Comparison of ENCODE assay signal across 7 mouse cellular contexts in genomic region chr10:83543439-83544102, GRCm38 (mm10). TPM values are rescaled to one million over a fixed set of nuclear protein-coding genes. Genes with fewer than 3 reads are reported as not detected.
DNase-seq lines count a peak whose midpoint lies in the region; ATAC-seq lines count a peak whose summit lies in the region.

TSS of gene Washc4 (plus strand) at chr10:83543752.

- ATAC-seq in granulocyte monocyte progenitor cell, adult 5-6 weeks (replicated peaks; ENCODE audit: poor library complexity, severe bottlenecking) = peak; percentile 98
- ATAC-seq in midbrain, embryonic 13.5 days = peak; percentile 100

- H3K27ac ChIP-seq in limb, embryonic 10.5 days = peak within 1 kb of the TSS; percentile 92
- peak within 1 kb of the TSS; percentile 92 for H3K27ac ChIP-seq in midbrain, embryonic 13.5 days

- peak; percentile 91 for DNase-seq in adrenal gland, adult 8-10 months
- peak; percentile 88 for DNase-seq in embryo, embryonic 9.5 days (ENCODE audit: extremely low spot score)
- peak; percentile 92 for DNase-seq in kidney, adult 11 months
- DNase-seq in limb, embryonic 10.5 days (ENCODE audit: low spot score) = peak; percentile 97
- DNase-seq in spleen, adult 12 weeks (ENCODE audit: low spot score) = peak; percentile 90

- H3K9ac ChIP-seq in midbrain, embryonic 13.5 days (replicated peaks) = peak within 1 kb of the TSS; percentile 91

- H3K9me3 ChIP-seq in limb, embryonic 10.5 days (replicated peaks) = no peaks in the 10 kb centered on the region
- H3K9me3 ChIP-seq in midbrain, embryonic 13.5 days = no peaks in the 10 kb centered on the region

- peak within 1 kb of the TSS; percentile 81 for H3K4me3 ChIP-seq in limb, embryonic 10.5 days
- H3K4me3 ChIP-seq in midbrain, embryonic 13.5 days (replicated peaks) = peak within 1 kb of the TSS; percentile 85

- WGBS in limb, embryonic 10.5 days = 2% methylated on average over 49 of the region's 49 CpGs
- WGBS in midbrain, embryonic 13.5 days = 1% methylated on average over 49 of the region's 49 CpGs

- H3K27me3 ChIP-seq in limb, embryonic 10.5 days (ENCODE audit: low read depth, poor library complexity, severe bottlenecking) = no peaks in the 10 kb centered on the region
- no peaks in the 10 kb centered on the region; the same call in 1 of the 2 replicates for H3K27me3 ChIP-seq in midbrain, embryonic 13.5 days

- peak within 1 kb of the TSS; percentile 59 for H3K4me2 ChIP-seq in midbrain, embryonic 13.5 days (replicated peaks)

- peaks cover 12% of the 10 kb centered on the region for H3K36me3 ChIP-seq in limb, embryonic 10.5 days
- H3K36me3 ChIP-seq in midbrain, embryonic 13.5 days = no peaks in the 10 kb centered on the region

- peaks cover 12% of the 10 kb centered on the region for H3K4me1 ChIP-seq in limb, embryonic 10.5 days
- peaks cover 23% of the 10 kb centered on the region for H3K4me1 ChIP-seq in midbrain, embryonic 13.5 days (replicated peaks)

RNA-seq across cellular contexts. Expression of gene Washc4, which starts in this region (rescaled TPM):
- total RNA-seq in adrenal gland, adult 8-10 months (2022) = 10 to 100 TPM; 24.7 to 31.3 (median 29.1) TPM
- 19.5 and 19.6 TPM in 2 replicates for total RNA-seq in granulocyte monocyte progenitor cell, adult 5-6 weeks (2014; fragmentation: Nextera tagmentation)
- total RNA-seq in granulocyte monocyte progenitor cell, adult 5-6 weeks (2017) = 34.1 and 37.1 TPM in 2 replicates
- polyA plus RNA-seq in limb, embryonic 10.5 days (2016; fragmentation: Nextera tagmentation; extraction: Ambion mirVana) = 31.2 and 32.3 TPM in 2 replicates
- 33.3 and 37.5 TPM in 2 replicates for polyA plus RNA-seq in midbrain, embryonic 13.5 days (2015; fragmentation: Nextera tagmentation; extraction: Ambion mirVana)

Comparison
In these comparisons a context has a peak if more than half of its experiments do, and no peak if none do; other contexts are left out.
1. Peak in every context shown above with its lines: DNase-seq, ATAC-seq, H3K4me3 ChIP-seq and H3K27ac ChIP-seq.